Mouse (Mus musculus) myocyte (in vitro differentiated cells): Measurements from ENCODE around the gene Shroom3. TPM values are rescaled to one million over a fixed set of nuclear protein-coding genes. Genes with fewer than 3 reads are reported as not detected.

Experiments used
- H3K27me3 ChIP-seq: one replicate; pipeline ENCODE4 v1.6.1; 2011; ENCODE audit not compliant: control insufficient read depth, insufficient read depth, insufficient read length
- H3K36me3 ChIP-seq: one replicate; pipeline ENCODE4 v1.6.1; 2011; ENCODE audit not compliant: control insufficient read depth, insufficient read depth
- H3K4me2 ChIP-seq: one replicate; pipeline ENCODE4 v1.6.1; 2011; ENCODE audit warnings: low read depth, control low read depth
- H3K4me3 ChIP-seq: one replicate; pipeline ENCODE4 v1.5.1; 2011; ENCODE audit warnings: mild to moderate bottlenecking, control low read depth, moderate library complexity
- H3K79me2 ChIP-seq: one replicate; pipeline ENCODE4 v1.6.1; 2011; ENCODE audit not compliant: control insufficient read depth, insufficient read depth
- H3ac ChIP-seq: one replicate; pipeline ENCODE4 v1.6.1; 2011; ENCODE audit not compliant: control insufficient read depth, insufficient read length
- CEBPB ChIP-seq: IDR thresholded peaks from 2 replicates; pipeline ENCODE4 v1.6.1; 2011; ENCODE audit warnings: mild to moderate bottlenecking, moderate library complexity; ENCODE audit not compliant: poor library complexity, insufficient read depth, severe bottlenecking
- E2F4 ChIP-seq: IDR thresholded peaks from one replicate; pipeline ENCODE4 v1.6.1; 2011; ENCODE audit warnings: mild to moderate bottlenecking, control low read depth, moderate library complexity; ENCODE audit not compliant: insufficient read depth
- MAX ChIP-seq: IDR thresholded peaks from one replicate; pipeline ENCODE4 v1.6.1; 2011; ENCODE audit warnings: low read depth, mild to moderate bottlenecking, control low read depth
- MYOD1 ChIP-seq, 3 experiments: IDR thresholded peaks; one replicate each; pipeline ENCODE4 v1.6.1; 2011; ENCODE audit warnings: control low read depth in 2 of 3, low read depth in 2 of 3, mild to moderate bottlenecking in 2 of 3, moderate library complexity in 1 of 3; ENCODE audit not compliant: insufficient read length in 2 of 3, control insufficient read depth in 1 of 3
- MYOG ChIP-seq, 3 experiments: IDR thresholded peaks; one replicate each; pipeline ENCODE4 v1.6.1; 2011; ENCODE audit warnings: control low read depth in 2 of 3, low read depth in 2 of 3, mild to moderate bottlenecking in 2 of 3; ENCODE audit not compliant: insufficient read length in 2 of 3, control insufficient read depth in 1 of 3, insufficient read depth in 1 of 3
- POLR2A ChIP-seq: IDR thresholded peaks from one replicate; pipeline ENCODE4 v1.6.1; 2011; ENCODE audit warnings: low read depth, mild to moderate bottlenecking, control low read depth, moderate library complexity; ENCODE audit not compliant: insufficient read length
- POLR2AphosphoS2 ChIP-seq: IDR thresholded peaks from one replicate; pipeline ENCODE4 v1.6.1; 2011; ENCODE audit warnings: low read depth, control low read depth; ENCODE audit not compliant: insufficient read length
- REST ChIP-seq: IDR thresholded peaks from one replicate; pipeline ENCODE4 v1.6.1; 2011; ENCODE audit warnings: mild to moderate bottlenecking, control low read depth, moderate library complexity; ENCODE audit not compliant: insufficient read depth, insufficient read length
- SRF ChIP-seq: IDR thresholded peaks from one replicate; pipeline ENCODE4 v1.6.1; 2011; ENCODE audit warnings: low read depth; ENCODE audit not compliant: control insufficient read depth, insufficient read length
- TCF12 ChIP-seq: IDR thresholded peaks from one replicate; pipeline ENCODE4 v1.6.1; 2011; ENCODE audit warnings: mild to moderate bottlenecking, control low read depth; ENCODE audit not compliant: poor library complexity, insufficient read depth, severe bottlenecking
- TCF3 ChIP-seq: IDR thresholded peaks from one replicate; pipeline ENCODE4 v1.6.1; 2011; ENCODE audit warnings: low read depth, control low read depth; ENCODE audit not compliant: insufficient read length
- USF1 ChIP-seq: IDR thresholded peaks from one replicate; pipeline ENCODE4 v1.6.1; 2011; ENCODE audit warnings: low read depth, mild to moderate bottlenecking, control low read depth, moderate library complexity
- polyA plus RNA-seq: library from polyadenylated mRNA; unstranded; fragments of >200 nt; fragmentation: generic; extraction: Trizol; gene quantifications from one replicate; pipeline ENCODE4 v1.2.1, GENCODE M21; 2012; ENCODE audit warnings: missing spikeins

Gene Shroom3
- polyA plus RNA-seq, 1 experiment: 7.1 TPM

DNA sequence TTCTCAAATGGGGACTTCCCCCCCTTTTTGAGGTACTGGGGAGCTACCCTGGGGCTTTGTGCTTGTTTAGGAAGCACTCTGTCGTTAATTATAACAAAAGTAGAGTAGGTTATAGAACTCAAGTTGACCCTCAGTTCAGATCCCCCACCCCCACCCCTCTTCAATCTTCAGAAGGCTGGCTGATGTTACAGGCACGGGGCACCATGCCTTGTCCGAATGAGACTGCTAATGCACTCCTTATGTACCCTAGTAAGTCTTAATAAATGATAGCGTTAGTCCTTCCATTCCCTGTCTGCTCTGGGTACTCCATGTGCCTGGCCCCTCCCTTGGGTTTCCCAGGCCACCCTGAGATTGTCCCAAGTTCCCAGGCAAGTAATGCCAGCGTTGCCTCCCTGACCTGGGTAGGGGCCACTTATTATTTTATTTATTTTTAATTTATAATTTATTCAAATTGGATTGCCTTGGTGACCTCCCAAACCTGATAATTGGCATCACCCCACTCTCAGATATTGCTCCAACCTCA lies 315.3 kb downstream of the Shroom3 start:
- Histone ChIP-seq H3K4me2 (peak overlapping the region; percentile 31), H3K27me3 (no peaks in the 10 kb centered on the region), H3K4me3 (no peak overlapping the region), H3K79me2 (no peaks in the 10 kb centered on the region), H3K36me3 (no peaks in the 10 kb centered on the region), H3ac (no peak overlapping the region)
- TF ChIP-seq POLR2A (no peak), E2F4 (no peak), POLR2AphosphoS2 (no peak), MYOG (IDR thresholded peaks at IDR 0.05; ENCODE audit: control insufficient read depth in 1 of 3, insufficient read depth in 1 of 3, insufficient read length in 2 of 3, low read depth in 2 of 3) (no peak), CEBPB (no peak), TCF12 (no peak), USF1 (no peak), SRF (no peak), MAX (no peak), MYOD1 (IDR thresholded peaks at IDR 0.05; ENCODE audit: control insufficient read depth in 1 of 3, insufficient read length in 2 of 3, low read depth in 2 of 3) (no peak), TCF3 (no peak), REST (no peak)

DNA sequence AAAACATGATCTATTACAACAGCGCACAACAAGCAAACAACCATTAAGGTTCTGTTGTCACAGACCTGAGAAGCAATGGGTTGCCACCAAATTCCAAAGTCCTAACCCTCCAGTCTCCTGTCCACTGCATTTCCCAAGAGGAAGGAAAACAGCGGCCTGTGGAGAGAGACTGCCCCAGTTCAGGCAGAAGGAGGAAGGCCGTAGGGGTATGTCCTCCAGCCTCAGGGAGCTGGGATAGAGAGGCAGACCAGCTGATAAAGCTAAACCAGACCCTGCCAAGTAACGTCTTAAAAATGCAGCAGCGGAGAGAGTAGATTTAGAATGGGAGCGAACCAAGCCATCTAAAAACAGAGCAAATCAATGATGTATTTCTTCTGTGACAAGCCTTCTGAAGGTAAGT lies 316.8 kb downstream of the Shroom3 start:
- Histone ChIP-seq H3K4me3 (no peak overlapping the region), H3K79me2 (no peaks in the 10 kb centered on the region)
- TF ChIP-seq POLR2A: no peak
- no peak for TF ChIP-seq USF1
- TF ChIP-seq MAX: no peak
- no peak for TF ChIP-seq POLR2AphosphoS2
- no peak for TF ChIP-seq REST
- no peak for TF ChIP-seq TCF3
- TF ChIP-seq MYOG (IDR thresholded peaks at IDR 0.05; ENCODE audit: control insufficient read depth in 1 of 3, insufficient read depth in 1 of 3, insufficient read length in 2 of 3, low read depth in 2 of 3): no peak
- TF ChIP-seq E2F4: no peak
- no peak for TF ChIP-seq SRF
- TF ChIP-seq TCF12: no peak
- TF ChIP-seq MYOD1 (IDR thresholded peaks at IDR 0.05; ENCODE audit: control insufficient read depth in 1 of 3, insufficient read length in 2 of 3, low read depth in 2 of 3): no peak

GRCm38 (mm10) chr5:93000774-93001757 lies 317.8 kb downstream of the Shroom3 start:
- H3K4me2 ChIP-seq: no peak overlapping the region
- no peaks in the 10 kb centered on the region for H3K27me3 ChIP-seq
- H3K36me3 ChIP-seq: no peaks in the 10 kb centered on the region
- no peaks in the 10 kb centered on the region for H3K79me2 ChIP-seq
- no peak overlapping the region for H3ac ChIP-seq
- H3K4me3 ChIP-seq: no peak overlapping the region
- TF ChIP-seq SRF: no peak
- no peak for TF ChIP-seq MYOG (IDR thresholded peaks at IDR 0.05; ENCODE audit: control insufficient read depth in 1 of 3, insufficient read depth in 1 of 3, insufficient read length in 2 of 3, low read depth in 2 of 3)
- TF ChIP-seq POLR2AphosphoS2: no peak
- no peak for TF ChIP-seq USF1
- TF ChIP-seq CEBPB: no peak
- TF ChIP-seq TCF3: no peak
- no peak for TF ChIP-seq E2F4
- no peak for TF ChIP-seq TCF12
- no peak for TF ChIP-seq REST
- TF ChIP-seq MAX: no peak
- no peak for TF ChIP-seq POLR2A
- no peak for TF ChIP-seq MYOD1 (IDR thresholded peaks at IDR 0.05; ENCODE audit: control insufficient read depth in 1 of 3, insufficient read length in 2 of 3, low read depth in 2 of 3)

More for the DNA sequence above, 316.8 kb downstream of the Shroom3 start:
- Histone ChIP-seq H3K36me3 (no peaks in the 10 kb centered on the region), H3ac (no peak overlapping the region), H3K27me3 (no peaks in the 10 kb centered on the region), H3K4me2 (no peak overlapping the region)

GRCm38 (mm10) chr5:93002615-93003014 lies 319.4 kb downstream of the Shroom3 start:
- Histone ChIP-seq H3K79me2 (no peaks in the 10 kb centered on the region), H3K36me3 (no peaks in the 10 kb centered on the region), H3K27me3 (no peaks in the 10 kb centered on the region), H3K4me3 (no peak overlapping the region), H3K4me2 (no peak overlapping the region), H3ac (no peak overlapping the region)
- no peak for TF ChIP-seq TCF3
- TF ChIP-seq MYOG (IDR thresholded peaks at IDR 0.05; ENCODE audit: control insufficient read depth in 1 of 3, insufficient read depth in 1 of 3, insufficient read length in 2 of 3, low read depth in 2 of 3): no peak
- TF ChIP-seq USF1: no peak
- no peak for TF ChIP-seq MYOD1 (IDR thresholded peaks at IDR 0.05; ENCODE audit: control insufficient read depth in 1 of 3, insufficient read length in 2 of 3, low read depth in 2 of 3)
- TF ChIP-seq POLR2A: no peak
- no peak for TF ChIP-seq MAX
- no peak for TF ChIP-seq TCF12
- TF ChIP-seq SRF: no peak
- no peak for TF ChIP-seq REST
- TF ChIP-seq POLR2AphosphoS2: no peak
- TF ChIP-seq CEBPB: no peak
- no peak for TF ChIP-seq E2F4
